Mouse (Mus musculus) megakaryocyte, embryonic 14.5 days (primary cell): ENCODE measurements around the gene Opn1sw. TPM values are rescaled to one million over a fixed set of nuclear protein-coding genes. Genes with fewer than 3 reads are reported as not detected.
A peak's percentile ranks its signal among the peaks of the same experiment; 100 is the strongest.

Experiments
- H3K27me3 ChIP-seq: replicated peaks from 2 replicates; pipeline ENCODE3; 2012; ENCODE audit warnings: inconsistent platforms
- H3K36me3 ChIP-seq: replicated peaks from 2 replicates; pipeline ENCODE3; 2012; ENCODE audit warnings: low read length, inconsistent platforms, mixed read lengths
- H3K4me1 ChIP-seq: 2 replicates; pipeline ENCODE4 v1.6.1; 2012; ENCODE audit warnings: inconsistent platforms
- H3K4me3 ChIP-seq: replicated peaks from 2 replicates; pipeline ENCODE3; 2012; ENCODE audit warnings: moderate library complexity, mild to moderate bottlenecking, inconsistent platforms
- H3K9me3 ChIP-seq: 2 replicates; pipeline ENCODE4 v1.6.1; 2012; ENCODE audit warnings: inconsistent platforms
- FLI1 ChIP-seq: IDR thresholded peaks from 2 replicates; pipeline ENCODE4 v1.6.1; 2012; ENCODE audit warnings: low read length, inconsistent platforms, mixed read lengths
- GATA1 ChIP-seq: IDR thresholded peaks from 3 replicates; pipeline ENCODE4 v1.6.1; 2012; ENCODE audit warnings: mixed read lengths, low read length, inconsistent platforms, borderline replicate concordance
- polyA plus RNA-seq: library from polyadenylated mRNA; stranded (reverse); fragments of >175 nt; gene quantifications from 2 replicates; pipeline ENCODE4 v1.2.3, GENCODE M21; 2012; ENCODE audit warnings: low replicate concordance; ENCODE audit not compliant: insufficient read depth

The Opn1sw gene
- polyA plus RNA-seq, 1 experiment, result not detected

GRCm38 (mm10) chr6:29378678-29379077, 9.6 kb downstream of the Opn1sw start:
- TF ChIP-seq FLI1 (no peak), GATA1 (no peak)
- H3K9me3 ChIP-seq, result no peaks in the 10 kb centered on the region
- no peak overlapping the region for H3K4me3 ChIP-seq
- no peaks in the 10 kb centered on the region for H3K4me1 ChIP-seq
- H3K36me3 ChIP-seq, result peaks cover 48% of the 10 kb centered on the region
- H3K27me3 ChIP-seq, result peaks cover 7% of the 10 kb centered on the region

GRCm38 (mm10) chr6:29377386-29377785, 10.9 kb downstream of the Opn1sw start:
- TF ChIP-seq FLI1, result no peak
- no peak for TF ChIP-seq GATA1
- Histone ChIP-seq H3K4me1 (no peaks in the 10 kb centered on the region), H3K27me3 (no peaks in the 10 kb centered on the region), H3K36me3 (peaks cover 61% of the 10 kb centered on the region), H3K4me3 (no peak overlapping the region), H3K9me3 (no peaks in the 10 kb centered on the region)

GRCm38 (mm10) chr6:29365277-29365676, 23.0 kb downstream of the Opn1sw start:
- H3K27me3 ChIP-seq, result no peaks in the 10 kb centered on the region
- TF ChIP-seq FLI1 (no peak), GATA1 (no peak)
- no peaks in the 10 kb centered on the region for H3K4me1 ChIP-seq
- peaks cover 74% of the 10 kb centered on the region for H3K36me3 ChIP-seq
- H3K4me3 ChIP-seq, result no peak overlapping the region
- no peaks in the 10 kb centered on the region for H3K9me3 ChIP-seq

- Histone ChIP-seq H3K4me3 (no peak overlapping the region), H3K4me1 (peaks cover 8% of the 10 kb centered on the region; the same call in 1 of the 2 replicates), H3K9me3 (no peaks in the 10 kb centered on the region), H3K27me3 (no peaks in the 10 kb centered on the region), H3K36me3 (peaks cover 82% of the 10 kb centered on the region)
- no peak for TF ChIP-seq GATA1
- no peak for TF ChIP-seq FLI1
Observed at GRCm38 (mm10) chr6:29363129-29363515, 25.1 kb downstream of the Opn1sw start.

GRCm38 (mm10) chr6:29362246-29363128, 25.8 kb downstream of the Opn1sw start:
- no peak for TF ChIP-seq GATA1
- no peak for TF ChIP-seq FLI1
- Histone ChIP-seq H3K4me1 (peaks cover 8% of the 10 kb centered on the region; the same call in 1 of the 2 replicates), H3K4me3 (no peak overlapping the region), H3K9me3 (no peaks in the 10 kb centered on the region), H3K36me3 (peaks cover 83% of the 10 kb centered on the region), H3K27me3 (no peaks in the 10 kb centered on the region)

- Histone ChIP-seq H3K36me3 (peaks cover 82% of the 10 kb centered on the region), H3K9me3 (no peaks in the 10 kb centered on the region), H3K4me3 (no peak overlapping the region), H3K4me1 (peaks cover 8% of the 10 kb centered on the region; the same call in 1 of the 2 replicates), H3K27me3 (no peaks in the 10 kb centered on the region)
- TF ChIP-seq GATA1 (no peak), FLI1 (no peak)
Observed at GRCm38 (mm10) chr6:29360211-29360610, 28.1 kb downstream of the Opn1sw start.

- TF ChIP-seq GATA1 (no peak), FLI1 (no peak)
- no peaks in the 10 kb centered on the region for H3K27me3 ChIP-seq
- H3K36me3 ChIP-seq, result peaks cover 83% of the 10 kb centered on the region
- H3K9me3 ChIP-seq, result no peaks in the 10 kb centered on the region
- peaks cover 8% of the 10 kb centered on the region; the same call in 1 of the 2 replicates for H3K4me1 ChIP-seq
- no peak overlapping the region for H3K4me3 ChIP-seq
Observed at GRCm38 (mm10) chr6:29359386-29359785, 28.9 kb downstream of the Opn1sw start.

- peaks cover 31% of the 10 kb centered on the region for H3K4me1 ChIP-seq
- H3K36me3 ChIP-seq, result peaks cover 29% of the 10 kb centered on the region
- no peaks in the 10 kb centered on the region for H3K9me3 ChIP-seq
- TF ChIP-seq FLI1 (no peak), GATA1 (no peak)
- H3K27me3 ChIP-seq, result no peaks in the 10 kb centered on the region
- no peak overlapping the region for H3K4me3 ChIP-seq
Observed at GRCm38 (mm10) chr6:29352816-29353215, 35.5 kb downstream of the Opn1sw start.

GRCm38 (mm10) chr6:29351613-29352012, 36.7 kb downstream of the Opn1sw start:
- TF ChIP-seq GATA1 (no peak), FLI1 (no peak)
- H3K27me3 ChIP-seq, result no peaks in the 10 kb centered on the region
- H3K36me3 ChIP-seq, result peaks cover 17% of the 10 kb centered on the region
- H3K4me3 ChIP-seq, result no peak overlapping the region
- H3K9me3 ChIP-seq, result no peaks in the 10 kb centered on the region
- peaks cover 39% of the 10 kb centered on the region for H3K4me1 ChIP-seq

GRCm38 (mm10) chr6:29348371-29348724, 39.9 kb downstream of the Opn1sw start:
- H3K9me3 ChIP-seq, result no peaks in the 10 kb centered on the region
- H3K27me3 ChIP-seq, result peaks cover 1% of the 10 kb centered on the region
- peaks cover 37% of the 10 kb centered on the region for H3K4me1 ChIP-seq
- TF ChIP-seq FLI1, result no peak
- TF ChIP-seq GATA1, result no peak
- H3K4me3 ChIP-seq, result peak overlapping the region; percentile 98
- peaks cover 2% of the 10 kb centered on the region for H3K36me3 ChIP-seq
